Mouse (Mus musculus): ENCODE results near the gene Arxes1.
"Not testable (repeated sequence)": the region's sequence is repeated elsewhere in the genome, so short reads cannot be mapped to it uniquely, and the experiment has no call there.

Arxes1 gene

DNA sequence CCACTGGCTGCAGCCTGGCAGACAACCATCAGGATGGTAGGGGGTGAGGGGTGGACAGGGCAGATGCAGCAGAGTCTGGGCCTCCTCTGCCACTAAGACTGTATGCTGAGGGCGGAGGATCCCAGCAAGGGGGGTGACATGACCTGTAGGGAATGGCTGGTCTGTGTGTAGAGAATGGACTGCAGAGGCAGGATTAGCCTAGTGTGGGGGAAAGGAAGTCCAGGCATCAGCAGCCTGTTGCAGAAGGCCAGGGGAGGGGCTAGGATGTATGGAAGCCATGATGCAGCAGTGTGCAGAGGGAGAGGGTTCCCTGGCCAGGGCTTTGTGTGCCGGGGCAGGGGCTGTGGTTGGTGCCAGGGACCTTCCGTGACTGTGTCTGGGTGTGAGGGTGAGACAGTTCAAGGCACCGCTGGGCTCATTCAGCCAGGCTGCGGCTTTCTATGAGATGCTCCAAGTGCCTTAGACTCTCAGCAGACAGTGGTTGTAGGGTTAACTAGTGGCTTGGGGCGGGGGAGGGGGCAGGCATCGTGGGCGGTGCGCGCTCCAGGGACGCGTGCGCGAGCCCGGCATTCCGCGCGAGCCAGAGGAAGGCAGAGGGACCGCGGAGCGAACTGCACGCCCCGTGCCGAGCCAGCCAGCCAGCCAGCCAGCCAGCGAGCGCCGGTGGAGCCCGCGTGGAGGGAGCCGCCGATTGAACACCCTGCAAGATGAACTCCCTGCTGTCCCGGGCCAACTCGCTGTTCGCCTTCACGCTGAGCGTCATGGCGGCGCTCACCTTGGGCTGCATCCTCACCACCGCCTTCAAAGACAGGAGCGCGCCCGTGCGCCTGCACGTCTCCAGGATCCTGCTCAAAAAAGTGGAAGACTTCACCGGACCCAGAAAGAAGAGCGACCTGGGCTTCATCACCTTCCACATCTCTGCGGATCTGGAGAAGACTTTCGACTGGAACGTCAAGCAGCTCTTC lies at the start of gene Arxes1:
Gene Arxes1 (plus strand): TSS at position 569 of the 965 bp plus-strand sequence.
- DNase-seq (ENCODE audit: low spot score): not testable (repeated sequence)

GRCm38 (mm10) chrX:135984539-135985260 lies 48.5 kb upstream of the Arxes1 start:
- DNase-seq (ENCODE audit: low spot score): no peak

DNA sequence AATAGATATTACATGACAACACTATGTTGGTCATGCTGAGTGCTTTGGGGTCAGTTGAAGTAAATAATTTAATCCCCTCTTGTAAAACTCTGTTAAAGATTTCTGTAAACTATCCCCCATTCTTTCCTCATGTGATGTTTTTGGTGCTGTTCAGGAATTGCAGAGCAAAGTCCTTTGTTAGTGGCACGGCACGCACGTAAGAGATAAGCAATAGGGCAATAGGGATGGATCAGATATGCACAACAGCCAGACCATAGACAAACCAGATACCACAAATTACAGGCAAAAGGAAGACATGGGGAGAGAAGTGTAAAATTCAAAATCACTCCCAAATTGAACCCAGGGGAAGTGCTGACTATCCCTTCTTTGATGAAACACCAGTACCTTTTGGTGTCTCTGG lies 46.9 kb upstream of the Arxes1 start:
- DNase-seq (ENCODE audit: low spot score): no peak

DNA sequence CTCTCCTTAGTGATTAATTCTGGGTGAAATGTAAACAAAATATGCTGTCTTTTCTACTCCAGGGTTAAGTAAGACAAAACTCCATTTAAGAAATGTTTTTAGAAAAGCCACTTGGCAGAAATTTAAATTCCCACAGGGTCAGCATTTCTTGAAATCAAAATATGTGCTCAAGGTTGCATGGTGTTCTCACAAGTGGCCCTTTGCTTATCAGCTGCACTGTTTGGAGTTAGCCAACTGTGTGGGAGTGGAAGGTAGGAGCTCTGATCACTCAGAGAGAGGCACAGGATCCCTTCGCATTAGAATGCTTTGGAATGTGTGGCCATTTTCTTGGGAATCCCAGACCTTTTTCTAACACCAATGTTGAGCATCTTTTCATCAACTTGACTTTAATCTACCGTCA lies 42.5 kb upstream of the Arxes1 start:
- DNase-seq (ENCODE audit: low spot score): no peak

GRCm38 (mm10) chrX:135993192-135993594 lies 40.0 kb upstream of the Arxes1 start:
- DNase-seq (ENCODE audit: low spot score): not testable (repeated sequence)

DNA sequence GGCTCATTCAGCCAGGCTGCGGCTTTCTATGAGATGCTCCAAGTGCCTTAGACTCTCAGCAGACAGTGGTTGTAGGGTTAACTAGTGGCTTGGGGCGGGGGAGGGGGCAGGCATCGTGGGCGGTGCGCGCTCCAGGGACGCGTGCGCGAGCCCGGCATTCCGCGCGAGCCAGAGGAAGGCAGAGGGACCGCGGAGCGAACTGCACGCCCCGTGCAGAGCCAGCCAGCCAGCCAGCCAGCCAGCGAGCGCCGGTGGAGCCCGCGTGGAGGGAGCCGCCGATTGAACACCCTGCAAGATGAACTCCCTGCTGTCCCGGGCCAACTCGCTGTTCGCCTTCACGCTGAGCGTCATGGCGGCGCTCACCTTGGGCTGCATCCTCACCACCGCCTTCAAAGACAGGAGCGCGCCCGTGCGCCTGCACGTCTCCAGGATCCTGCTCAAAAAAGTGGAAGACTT lies 39.5 kb upstream of the Arxes1 start, which contains the start of gene Arxes2:
Gene Arxes2 (plus strand): TSS at position 161 of the 456 bp plus-strand sequence.
- DNase-seq (ENCODE audit: low spot score): not testable (repeated sequence)

DNA sequence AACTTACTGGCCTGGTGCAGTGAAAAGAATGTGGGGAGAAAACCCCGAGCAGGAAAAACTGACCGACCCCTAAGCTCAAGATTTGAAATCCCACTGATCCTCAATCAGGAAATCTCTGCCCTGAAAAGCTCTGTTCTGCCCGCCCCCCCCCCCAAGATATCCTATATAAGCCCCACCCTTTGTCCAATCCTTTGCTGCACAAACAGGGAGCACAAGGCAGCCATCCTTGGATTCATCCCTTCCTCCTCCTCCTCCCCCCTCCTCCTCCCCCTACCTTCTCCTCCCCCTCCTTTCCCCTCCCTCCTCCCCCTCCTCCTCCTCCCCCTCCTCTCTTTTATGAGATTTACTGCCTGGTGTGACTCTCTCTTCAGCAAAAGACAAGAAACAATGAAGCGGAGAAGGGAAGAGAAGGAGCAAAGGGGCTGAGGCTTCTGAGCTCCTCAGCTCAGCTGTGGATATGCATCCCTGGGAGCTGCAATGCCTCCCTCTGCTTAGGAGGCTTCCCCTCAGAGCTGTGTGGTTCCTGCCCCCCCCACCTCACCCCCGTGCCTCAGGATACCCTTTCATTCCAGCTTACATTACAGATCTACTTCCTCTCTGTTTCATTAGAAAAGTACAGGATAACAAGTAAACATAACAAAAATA lies 25.8 kb upstream of the Arxes1 start:
- no peak for DNase-seq (ENCODE audit: low spot score)

GRCm38 (mm10) chrX:136014392-136014791 lies 18.8 kb upstream of the Arxes1 start:
- no peak for DNase-seq (ENCODE audit: low spot score)

- no peak for DNase-seq (ENCODE audit: low spot score)
Measured at GRCm38 (mm10) chrX:136030331-136030730, 2.8 kb upstream of the Arxes1 start.

- no peak for DNase-seq (ENCODE audit: low spot score)
Measured at GRCm38 (mm10) chrX:136043726-136044125, 10.6 kb downstream of the Arxes1 start.

DNA sequence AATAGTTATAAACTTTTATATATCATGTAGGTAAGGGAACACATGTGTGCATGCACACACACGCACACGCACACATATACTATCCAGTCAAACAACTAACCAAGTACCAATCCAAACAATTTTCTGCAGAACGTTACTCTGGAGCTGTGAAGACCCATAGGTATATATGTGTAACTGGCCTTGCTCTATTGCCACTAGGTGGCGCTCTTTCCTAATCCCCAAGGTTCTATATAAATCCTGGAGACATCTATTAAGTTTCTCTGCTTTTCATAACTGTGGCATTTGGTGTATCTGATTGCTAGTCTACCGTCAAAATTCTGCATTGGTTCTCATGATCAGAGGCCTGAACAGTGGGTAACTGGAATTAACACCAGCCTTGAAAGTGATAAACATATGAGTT lies 14.4 kb downstream of the Arxes1 start:
- DNase-seq (ENCODE audit: low spot score): no peak

DNA sequence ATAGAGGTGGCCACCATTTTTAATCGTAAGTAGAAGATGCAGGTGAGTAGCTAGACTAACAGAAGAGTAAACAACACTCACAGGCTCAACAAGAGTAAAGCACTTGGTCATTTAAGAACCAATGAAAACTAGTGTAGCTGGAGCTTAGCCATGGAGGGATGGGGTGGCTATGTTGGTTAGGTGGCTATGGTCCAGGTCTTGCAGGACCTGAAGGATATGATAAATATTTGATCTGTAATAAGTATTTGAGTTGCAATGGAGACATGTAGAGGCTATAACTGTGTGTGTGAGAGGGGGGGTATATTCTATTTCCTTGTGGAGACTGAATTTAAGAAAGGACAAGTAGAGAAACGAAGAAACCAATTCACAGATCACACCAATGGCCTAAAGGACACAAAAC lies 18.1 kb downstream of the Arxes1 start:
- no peak for DNase-seq (ENCODE audit: low spot score)

DNA sequence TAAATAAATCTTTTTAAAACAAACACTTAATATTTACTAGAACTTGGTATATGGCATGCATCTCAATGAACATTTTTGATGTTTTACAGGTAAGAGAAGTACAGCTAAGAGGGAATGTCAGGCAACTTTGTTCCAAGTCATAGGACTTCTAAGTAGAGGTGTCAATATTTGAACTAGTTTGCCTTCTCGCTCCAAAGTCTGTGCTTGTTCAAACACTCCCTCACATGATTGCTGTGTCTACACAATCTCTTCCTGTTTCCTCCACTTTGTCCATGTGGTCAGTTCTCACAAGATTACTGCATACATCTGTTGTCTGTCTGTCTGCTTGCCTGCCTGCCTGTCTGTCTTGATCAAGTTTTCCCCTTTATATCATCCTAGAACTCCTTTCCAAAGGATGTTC lies 27.5 kb downstream of the Arxes1 start:
- no peak for DNase-seq (ENCODE audit: low spot score)

- not testable (repeated sequence) for DNase-seq (ENCODE audit: low spot score)
Measured at GRCm38 (mm10) chrX:136067201-136067991, 34.2 kb downstream of the Arxes1 start.

DNA sequence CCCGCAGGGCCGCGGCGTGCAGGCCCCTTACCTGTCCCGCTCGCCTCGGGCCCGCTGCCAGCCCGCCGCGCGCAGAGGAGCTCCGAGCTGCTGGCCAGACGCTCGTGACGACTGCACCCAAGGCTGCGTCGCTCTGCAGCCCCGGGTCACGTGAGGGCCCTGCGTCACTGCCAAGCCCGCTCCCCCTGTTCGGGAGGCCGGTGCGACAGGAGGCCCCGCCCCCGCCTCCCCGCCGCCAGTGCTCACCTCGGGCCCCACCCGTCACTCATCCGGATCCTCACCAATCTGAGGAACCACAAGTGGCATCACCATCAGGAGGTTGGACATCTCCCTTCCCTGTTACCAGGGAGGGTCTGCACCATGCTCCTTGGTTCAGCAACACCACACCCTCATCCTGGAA lies 34.9 kb downstream of the Arxes1 start, which contains the start of gene Bex2:
Gene Bex2 (minus strand): TSS at position 217 of the 400 bp plus-strand sequence.
- not testable (repeated sequence) for DNase-seq (ENCODE audit: low spot score)

Measured in ovary, postnatal 10 days (tissue).